Mouse (Mus musculus): ENCODE results near the gene Spag8.

Spag8 gene

GRCm38 (mm10) chr4:43653161-43654015 lies at the start of gene Spag8:
Spag8 (minus strand) TSS chr4:43653594.
- DNase-seq (ENCODE audit: low read depth), result no peak

DNA sequence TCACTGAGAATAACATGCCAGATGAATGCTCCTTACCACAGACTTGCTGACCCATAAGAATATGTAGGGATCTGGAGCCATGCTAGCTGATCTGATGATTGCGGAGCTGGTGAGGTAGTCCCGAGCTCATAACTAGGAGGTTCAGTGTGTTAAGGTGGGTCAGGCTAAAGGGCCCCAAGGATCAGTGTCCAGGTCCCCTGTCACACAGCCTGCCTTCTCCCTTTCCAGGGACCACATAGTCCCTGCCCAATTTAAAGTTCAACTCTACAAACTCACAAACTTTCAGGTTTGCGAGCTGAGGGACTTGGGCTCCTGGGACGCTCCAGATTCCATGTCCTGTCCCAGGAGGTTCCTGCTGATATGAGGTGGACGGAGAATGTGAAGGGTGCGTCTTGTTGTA lies 47.3 kb upstream of the Spag8 start, which contains the start of gene Olfr70:
TSS of gene Olfr70 (minus strand) at position 101 of the 400 bp plus-strand sequence.
- DNase-seq (ENCODE audit: low read depth), result no peak

- DNase-seq (ENCODE audit: low read depth), result no peak
Measured at GRCm38 (mm10) chr4:43696561-43696960, 43.2 kb upstream of the Spag8 start.

DNA sequence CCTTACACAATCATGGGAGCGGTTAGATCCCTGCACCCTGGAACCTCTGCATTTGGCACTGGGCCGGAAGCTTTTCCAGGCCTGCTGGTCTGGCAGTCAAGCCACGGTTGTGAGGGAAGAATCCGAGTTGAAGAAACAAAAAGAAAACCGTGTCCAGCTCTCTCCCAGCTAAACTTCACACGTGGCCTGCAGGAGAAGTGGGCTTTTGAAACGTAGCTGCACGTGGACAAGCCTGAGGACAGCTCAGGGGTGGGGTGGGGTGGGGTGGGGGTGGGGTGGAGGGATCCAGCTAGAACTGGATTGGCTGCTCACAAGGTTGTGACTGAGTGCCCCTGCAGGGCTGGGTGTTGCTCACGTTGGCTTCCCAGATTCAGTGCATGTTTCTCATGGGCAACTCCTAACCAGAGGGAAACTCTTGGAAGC lies 41.9 kb upstream of the Spag8 start:
- no peak for DNase-seq (ENCODE audit: low read depth)

- DNase-seq (ENCODE audit: low read depth), result no peak
Measured at GRCm38 (mm10) chr4:43694439-43695248, 41.2 kb upstream of the Spag8 start.

GRCm38 (mm10) chr4:43693806-43694241 lies 40.4 kb upstream of the Spag8 start:
- no peak for DNase-seq (ENCODE audit: low read depth)

GRCm38 (mm10) chr4:43691026-43691425 lies 37.6 kb upstream of the Spag8 start:
- no peak for DNase-seq (ENCODE audit: low read depth)

DNA sequence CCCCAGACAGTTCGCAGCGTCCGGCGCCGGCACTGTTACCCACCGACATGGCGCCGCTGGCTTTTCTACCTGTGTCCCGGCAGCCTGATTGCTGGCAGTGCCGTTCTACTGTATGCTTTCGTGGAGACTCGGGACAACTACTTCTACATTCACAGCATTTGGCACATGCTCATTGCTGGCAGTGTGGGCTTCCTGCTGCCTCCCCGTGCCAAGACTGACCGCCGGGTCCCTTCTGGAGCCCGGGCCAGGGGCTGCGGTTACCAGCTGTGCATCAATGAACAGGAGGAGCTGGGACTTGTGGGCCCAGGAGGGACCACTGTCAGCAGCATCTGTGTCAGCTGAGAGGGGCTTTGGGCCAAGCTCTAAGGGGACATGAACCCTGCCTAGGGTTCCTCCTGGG lies 36.6 kb upstream of the Spag8 start:
- no peak for DNase-seq (ENCODE audit: low read depth)

- no peak for DNase-seq (ENCODE audit: low read depth)
Measured at GRCm38 (mm10) chr4:43679416-43680043, 26.1 kb upstream of the Spag8 start.

GRCm38 (mm10) chr4:43678541-43678940 lies 25.1 kb upstream of the Spag8 start:
- DNase-seq (ENCODE audit: low read depth), result no peak

GRCm38 (mm10) chr4:43675608-43676007 lies 22.2 kb upstream of the Spag8 start:
- DNase-seq (ENCODE audit: low read depth), result no peak

DNA sequence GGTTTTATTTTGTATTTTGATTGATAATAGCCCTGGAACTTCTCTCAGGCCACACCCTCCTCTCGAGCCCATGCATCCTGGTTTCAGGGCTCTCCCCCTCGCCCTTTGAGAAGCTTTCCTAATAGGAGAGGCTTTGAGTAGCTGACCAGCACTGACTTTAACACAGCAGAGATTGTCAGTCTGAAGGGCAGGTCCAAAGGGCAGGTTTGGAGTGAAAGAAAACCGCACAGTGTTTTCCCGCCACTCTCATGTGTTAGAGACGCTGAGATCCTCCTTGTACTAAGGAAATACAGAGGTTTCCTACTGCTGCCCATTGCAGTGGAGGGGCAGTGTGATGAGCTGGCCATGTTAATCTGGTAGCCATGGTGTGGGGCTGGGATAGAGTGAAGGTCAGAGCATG lies 21.6 kb upstream of the Spag8 start:
- no peak for DNase-seq (ENCODE audit: low read depth)

GRCm38 (mm10) chr4:43673703-43674102 lies 20.3 kb upstream of the Spag8 start:
- no peak for DNase-seq (ENCODE audit: low read depth)

DNA sequence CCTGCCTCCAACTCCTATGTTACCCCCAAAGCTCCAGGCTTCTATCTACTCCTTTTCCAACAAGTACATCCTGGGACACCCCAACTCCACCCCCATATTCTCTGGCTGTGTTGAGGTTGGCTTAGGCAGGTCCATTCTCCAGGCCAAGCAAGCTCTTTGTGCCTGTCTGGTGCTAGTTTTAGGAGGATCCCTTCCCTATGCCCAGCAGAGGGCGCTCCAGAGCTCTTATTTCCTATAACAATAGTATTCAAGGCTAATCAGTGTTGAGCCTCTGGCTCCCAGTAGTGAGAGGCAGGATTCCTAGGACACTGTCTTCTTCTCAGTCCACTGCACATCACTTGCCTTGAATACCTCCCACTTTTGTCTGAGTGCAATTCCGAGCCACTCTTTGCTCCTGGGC lies 18.7 kb upstream of the Spag8 start:
- peak; percentile 90 for DNase-seq (ENCODE audit: low read depth)

DNA sequence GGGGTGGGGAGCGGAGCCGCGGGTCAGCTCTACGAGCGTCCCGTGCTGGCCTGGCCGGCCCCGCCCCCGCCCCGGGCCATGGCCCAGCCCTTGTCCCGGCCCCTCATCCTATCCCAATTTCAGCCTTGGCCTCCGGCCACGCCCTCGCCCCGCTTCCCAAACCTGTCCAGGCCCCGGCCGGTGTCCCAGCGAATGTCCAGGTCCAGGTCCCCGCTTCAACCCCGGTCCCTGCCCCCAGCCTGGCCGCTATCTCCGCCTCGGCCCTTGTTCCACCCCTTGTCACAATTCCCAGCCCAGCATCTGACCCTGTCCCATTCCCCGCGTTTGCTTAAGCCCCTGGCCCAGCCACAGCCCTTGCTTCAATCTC lies 16.0 kb upstream of the Spag8 start:
- no peak for DNase-seq (ENCODE audit: low read depth)

- DNase-seq (ENCODE audit: low read depth), result peak; percentile 91
Measured at GRCm38 (mm10) chr4:43668782-43669427, 15.5 kb upstream of the Spag8 start, which contains the start of the genes Tmem8b and Fam221b. Tmem8b (plus strand) TSS chr4:43668971. Fam221b (minus strand) TSS chr4:43669145.

GRCm38 (mm10) chr4:43666412-43666811 lies 13.0 kb upstream of the Spag8 start:
- DNase-seq (ENCODE audit: low read depth), result peak; percentile 39

DNA sequence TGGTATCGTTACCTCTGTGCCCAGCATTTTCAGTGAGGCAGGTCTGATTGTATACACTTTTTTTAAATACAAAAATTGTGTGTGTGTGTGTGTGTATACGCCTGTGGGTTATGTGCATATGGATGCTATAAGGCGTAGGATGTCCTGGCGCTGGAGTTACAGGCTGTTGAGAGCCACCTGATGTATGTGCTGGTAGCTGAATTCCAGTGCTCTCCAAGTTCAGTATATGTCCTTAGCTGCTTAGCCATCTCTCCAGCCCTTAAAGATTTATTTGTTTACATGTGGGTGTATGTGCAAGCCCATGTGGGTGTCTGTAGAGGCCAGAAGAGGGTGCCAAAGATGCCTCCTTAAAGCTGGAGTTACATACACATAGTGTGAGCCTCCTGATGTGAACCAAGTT lies 3.8 kb upstream of the Spag8 start:
- DNase-seq (ENCODE audit: low read depth), result no peak

DNA sequence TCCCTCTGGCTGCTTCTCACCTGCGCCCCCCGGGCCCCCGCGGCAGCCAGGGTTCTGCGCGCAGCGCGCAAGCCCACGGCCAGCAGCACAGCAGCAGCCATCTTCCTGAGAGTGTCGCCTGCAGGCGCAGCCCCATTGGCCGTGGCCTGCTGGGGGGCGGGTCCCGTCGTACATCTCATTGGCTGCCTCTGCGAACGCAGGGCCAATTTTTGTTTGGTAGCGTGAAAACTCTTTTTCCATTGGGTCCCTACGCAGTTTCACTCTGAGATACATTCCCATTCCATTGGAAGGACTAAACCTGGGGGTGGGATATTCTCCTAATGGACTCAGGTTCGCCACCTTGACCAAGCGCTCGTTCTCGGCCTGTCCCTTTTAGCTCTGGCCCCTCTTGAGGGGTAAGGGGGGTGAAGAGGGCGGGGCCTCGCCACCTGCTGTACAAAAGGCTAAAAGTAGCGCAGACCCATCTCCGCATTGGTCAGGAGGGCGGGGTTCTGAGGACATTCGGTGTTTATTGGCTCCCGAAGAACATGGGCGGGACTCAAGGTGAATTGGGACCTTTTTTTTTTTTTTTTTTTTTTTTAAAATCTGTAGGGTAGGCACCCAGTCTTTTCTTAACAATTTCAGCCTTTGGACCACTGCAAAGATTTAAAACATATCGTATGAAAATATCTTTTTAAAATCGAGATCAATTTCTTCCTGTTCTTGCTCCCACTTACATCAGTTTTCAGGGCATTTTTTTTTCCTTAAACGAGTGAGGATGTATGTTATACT lies 3.1 kb upstream of the Spag8 start, which contains the start of gene Hint2:
TSS of gene Hint2 (minus strand) at position 128 of the 771 bp plus-strand sequence.
- peak; percentile 97 for DNase-seq (ENCODE audit: low read depth)

DNA sequence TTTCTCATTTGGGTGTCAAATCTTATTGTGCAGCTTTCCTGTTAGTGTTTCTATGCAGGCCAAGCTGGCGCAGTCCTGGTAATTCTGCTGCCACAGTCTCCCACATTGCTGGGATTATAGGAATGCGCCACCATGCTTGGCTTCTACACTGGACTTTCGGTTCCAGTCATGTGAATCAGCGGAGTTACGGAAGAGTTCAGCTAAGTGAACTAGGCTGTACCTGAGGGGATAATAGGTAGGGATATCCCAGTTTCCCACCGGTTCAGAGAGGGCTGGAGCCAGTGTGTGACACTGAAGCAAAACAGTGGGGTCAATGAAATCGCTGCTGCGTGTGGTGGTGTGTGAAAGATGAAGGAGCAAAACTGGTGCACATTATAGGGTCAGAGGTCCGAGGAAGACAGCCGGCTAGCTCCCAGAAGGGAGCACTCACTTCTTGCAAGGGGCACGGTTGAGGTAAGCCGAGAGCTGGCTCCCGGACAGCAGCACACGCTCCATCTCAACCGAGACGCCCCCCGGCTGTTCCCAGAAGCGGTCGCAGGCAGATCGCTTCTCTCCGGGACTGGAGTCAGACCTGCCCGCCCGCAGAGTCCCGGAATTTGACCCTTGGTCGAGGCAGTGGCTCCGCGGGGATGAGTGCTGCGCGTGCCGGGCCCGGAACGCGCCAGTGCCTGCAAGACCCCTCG lies 2.4 kb upstream of the Spag8 start:
- no peak for DNase-seq (ENCODE audit: low read depth)

Measured in naive thymus-derived CD4-positive, alpha-beta T cell, adult 2 months (primary cell).